Mouse (Mus musculus) midbrain, postnatal 0 days (tissue): ENCODE measurements around the gene 4930579F01Rik. TPM values are rescaled to one million over a fixed set of nuclear protein-coding genes. Genes with fewer than 3 reads are reported as not detected.

Experiments used
- ATAC-seq: fragments of 200-750 bp; cut with Nextera tagmentation; 2 replicates; pipeline ENCODE4 v1.8.0; 2017; ENCODE audit warnings: moderate number of reproducible peaks, mild to moderate bottlenecking, moderate TSS enrichment, moderate library complexity; ENCODE audit not compliant: low FRiP score
- DNase-seq: peaks from one replicate; pipeline ENCODE4 v3.0.0-alpha.2; 2015; ENCODE audit warnings: low spot score
- H3K27ac ChIP-seq: fragments of 300-500 bp; sonication (generic); 2 replicates; pipeline ENCODE4 v1.5.1; 2014; ENCODE audit warnings: low read depth, mild to moderate bottlenecking, low read length, mixed read lengths
- H3K27me3 ChIP-seq: fragments of 300-500 bp; sonication (generic); 2 replicates; pipeline ENCODE4 v1.6.1; 2014; ENCODE audit warnings: low read length, control low read depth, mixed read lengths; ENCODE audit not compliant: insufficient read depth
- H3K36me3 ChIP-seq: fragments of 300-500 bp; sonication (generic); 2 replicates; pipeline ENCODE4 v1.6.1; 2014; ENCODE audit warnings: low read length, control low read depth, mixed read lengths; ENCODE audit not compliant: insufficient read depth
- H3K4me1 ChIP-seq: fragments of 300-500 bp; sonication (generic); 2 replicates; pipeline ENCODE4 v1.6.1; 2014; ENCODE audit warnings: mild to moderate bottlenecking, control low read depth, antibody characterized with exemption, low read length, mixed read lengths; ENCODE audit not compliant: insufficient read depth
- H3K4me2 ChIP-seq: fragments of 300-500 bp; sonication (generic); 2 replicates; pipeline ENCODE4 v1.6.1; 2014; ENCODE audit warnings: low read depth, mild to moderate bottlenecking, low read length, mixed read lengths; ENCODE audit not compliant: poor library complexity, severe bottlenecking
- H3K4me3 ChIP-seq: fragments of 300-500 bp; sonication (generic); 2 replicates; pipeline ENCODE4 v1.5.1; 2014; ENCODE audit warnings: low read depth, mild to moderate bottlenecking, low read length, moderate library complexity
- H3K9ac ChIP-seq: fragments of 300-500 bp; sonication (generic); replicated peaks from 2 replicates; pipeline ENCODE4 v1.6.1; 2014; ENCODE audit warnings: mild to moderate bottlenecking, low read length, moderate library complexity, mixed read lengths; ENCODE audit not compliant: poor library complexity, severe bottlenecking
- H3K9me3 ChIP-seq: fragments of 300-500 bp; sonication (generic); 2 replicates; pipeline ENCODE4 v1.6.1; 2016; ENCODE audit warnings: low read length, control low read depth
- CTCF ChIP-seq: IDR thresholded peaks from 2 replicates; pipeline ENCODE4 v1.5.1; 2016; ENCODE audit warnings: antibody characterized with exemption, mild to moderate bottlenecking
- WGBS: fragments of 180-500 bp; shearing (Covaris S2); extraction: QIAGEN DNeasy Blood & Tissue Kit; methylation state at CpG from one replicate; pipeline ENCODE4 v1.1.7; 2014; 5-methylcytosine and 5-hydroxymethylcytosine counted together
- polyA plus RNA-seq: library from polyadenylated mRNA; unstranded; fragments of >200 nt; fragmentation: Nextera tagmentation; extraction: Ambion mirVana; gene quantifications from 2 replicates; pipeline ENCODE4 v1.2.1, GENCODE M21; 2015
- total RNA-seq: library from RNA; depleted of rRNA; stranded (reverse); fragments of >200 nt; gene quantifications from 2 replicates; pipeline ENCODE4 v1.2.3, GENCODE M21; 2014

Gene 4930579F01Rik
- total and polyA plus RNA-seq, 2 experiments from 2014 or later = not detected

GRCm38 (mm10) chr3:138175551-138175950 is 18.1 kb downstream of the 4930579F01Rik start:
- WGBS = 94% methylated on average over 6 of the region's 6 CpGs
- ATAC-seq (no peak), DNase-seq (no peak)
- no peaks in the 10 kb centered on the region for H3K4me1 ChIP-seq
- no peak overlapping the region for H3K9ac ChIP-seq
- no peaks in the 10 kb centered on the region for H3K27me3 ChIP-seq
- no peak overlapping the region for H3K27ac ChIP-seq
- no peaks in the 10 kb centered on the region for H3K9me3 ChIP-seq
- no peak overlapping the region for H3K4me2 ChIP-seq
- no peaks in the 10 kb centered on the region for H3K36me3 ChIP-seq
- no peak for TF ChIP-seq CTCF
- H3K4me3 ChIP-seq = no peak overlapping the region

- H3K9ac ChIP-seq = no peak overlapping the region
- H3K36me3 ChIP-seq = no peaks in the 10 kb centered on the region
- ATAC-seq = no peak
- H3K27me3 ChIP-seq = no peaks in the 10 kb centered on the region
- H3K4me3 ChIP-seq = no peak overlapping the region
- H3K9me3 ChIP-seq = no peaks in the 10 kb centered on the region
- H3K4me1 ChIP-seq = no peaks in the 10 kb centered on the region
- 85% methylated on average over 10 of the region's 10 CpGs for WGBS
- H3K4me2 ChIP-seq = no peak overlapping the region
- no peak for DNase-seq
- H3K27ac ChIP-seq = no peak overlapping the region
- peak; percentile 8; the same call in 1 of the 2 replicates for TF ChIP-seq CTCF
These were observed 20.3 kb downstream of the 4930579F01Rik start for GRCm38 (mm10) chr3:138173291-138173690.

DNA sequence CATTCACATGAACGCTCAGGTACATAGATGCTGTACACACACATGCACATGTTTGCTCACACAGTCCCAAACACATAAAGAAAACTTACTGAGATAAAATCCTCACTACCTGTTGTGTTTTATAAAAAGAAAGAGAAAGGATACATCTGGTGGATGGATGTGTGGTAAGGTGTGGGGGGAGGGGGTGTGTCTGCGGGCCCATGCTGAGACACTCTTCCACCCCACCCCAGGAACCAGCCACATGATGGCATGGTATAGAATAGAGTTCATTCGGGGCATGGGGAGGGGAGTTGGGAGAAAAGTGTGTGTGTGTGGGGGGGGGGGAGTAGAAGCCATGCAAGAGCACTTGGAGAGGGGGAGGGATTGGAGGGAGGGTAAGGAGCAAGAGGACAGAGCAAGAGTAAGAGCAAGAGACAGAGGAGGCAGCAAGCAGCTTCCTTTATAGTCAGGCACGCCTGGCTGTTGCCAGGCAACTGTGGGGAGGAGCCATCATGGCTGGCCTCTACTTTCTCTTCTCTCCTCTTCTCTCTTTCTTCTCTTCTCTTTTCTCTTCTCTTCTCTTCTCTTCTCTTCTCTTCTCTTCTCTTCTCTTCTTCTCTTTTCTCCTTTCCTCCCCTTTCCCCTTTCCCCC is 31.0 kb downstream of the 4930579F01Rik start:
- Histone ChIP-seq H3K27me3 (no peaks in the 10 kb centered on the region), H3K9me3 (no peaks in the 10 kb centered on the region), H3K4me3 (no peak overlapping the region), H3K4me1 (no peaks in the 10 kb centered on the region), H3K27ac (no peak overlapping the region), H3K9ac (no peak overlapping the region), H3K4me2 (no peak overlapping the region), H3K36me3 (no peaks in the 10 kb centered on the region)
- TF ChIP-seq CTCF = no peak
- ATAC-seq (no peak; the same call in 1 of the 2 replicates), DNase-seq (no peak)
- 57% methylated on average over 4 of the region's 4 CpGs for WGBS

DNA sequence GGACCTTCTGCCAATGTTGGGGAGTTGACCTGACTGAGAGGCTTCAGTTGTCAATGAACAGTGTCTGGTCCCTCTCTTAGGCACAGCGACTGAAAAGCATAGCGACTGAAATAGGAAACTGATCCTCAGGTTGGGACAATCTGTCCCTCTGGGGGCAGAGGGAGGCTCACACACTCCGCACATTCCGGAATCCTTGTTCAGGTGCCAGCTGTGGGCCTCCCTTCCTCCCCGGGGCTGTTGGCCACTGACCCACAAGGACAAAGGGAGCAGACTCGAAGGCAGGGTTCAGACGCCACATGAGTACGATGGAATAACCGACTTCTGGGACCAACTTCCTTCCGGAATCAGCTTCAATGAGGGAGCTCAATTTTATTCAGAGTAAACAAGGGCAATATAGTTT is 32.0 kb downstream of the 4930579F01Rik start:
- H3K4me1 ChIP-seq = no peaks in the 10 kb centered on the region
- H3K36me3 ChIP-seq = no peaks in the 10 kb centered on the region
- H3K4me2 ChIP-seq = no peak overlapping the region
- 84% methylated on average over 10 of the region's 10 CpGs for WGBS
- H3K27ac ChIP-seq = no peak overlapping the region
- H3K9ac ChIP-seq = no peak overlapping the region
- H3K4me3 ChIP-seq = no peak overlapping the region
- H3K9me3 ChIP-seq = no peaks in the 10 kb centered on the region
- no peaks in the 10 kb centered on the region for H3K27me3 ChIP-seq
- DNase-seq = no peak
- no peak for ATAC-seq
- no peak for TF ChIP-seq CTCF

DNA sequence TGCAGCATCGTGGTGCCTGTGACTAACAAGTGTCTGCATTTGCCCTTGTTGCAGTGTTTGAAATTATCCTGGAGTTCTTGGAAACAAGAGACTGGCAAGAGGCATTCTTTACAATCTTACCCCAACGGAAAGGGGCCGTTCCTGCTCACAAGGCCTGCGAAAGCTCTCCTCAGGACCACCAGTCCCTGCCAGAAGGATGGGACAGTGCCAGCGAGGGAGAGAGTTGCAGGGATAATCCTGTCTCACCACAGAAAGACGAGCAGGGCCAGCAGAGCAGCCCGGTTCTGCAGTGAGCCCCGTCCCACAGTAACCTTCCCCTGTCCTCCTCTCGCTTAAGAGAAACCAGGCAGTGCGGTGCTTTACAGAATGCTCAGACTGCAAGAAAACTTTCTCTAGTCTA is 37.0 kb downstream of the 4930579F01Rik start:
- Histone ChIP-seq H3K27me3 (no peaks in the 10 kb centered on the region), H3K4me1 (no peaks in the 10 kb centered on the region), H3K9ac (no peak overlapping the region), H3K36me3 (no peaks in the 10 kb centered on the region), H3K4me3 (no peak overlapping the region), H3K4me2 (no peak overlapping the region), H3K9me3 (no peaks in the 10 kb centered on the region), H3K27ac (0 out of 2 replicates have a peak overlapping the region, but pooled peaks have one; percentile 9)
- ATAC-seq = 0 out of 2 replicates have a peak, but pooled peaks have one; percentile 16
- no peak for TF ChIP-seq CTCF
- DNase-seq = peak; percentile 30
- WGBS = 64% methylated on average over 10 of the region's 10 CpGs

DNA sequence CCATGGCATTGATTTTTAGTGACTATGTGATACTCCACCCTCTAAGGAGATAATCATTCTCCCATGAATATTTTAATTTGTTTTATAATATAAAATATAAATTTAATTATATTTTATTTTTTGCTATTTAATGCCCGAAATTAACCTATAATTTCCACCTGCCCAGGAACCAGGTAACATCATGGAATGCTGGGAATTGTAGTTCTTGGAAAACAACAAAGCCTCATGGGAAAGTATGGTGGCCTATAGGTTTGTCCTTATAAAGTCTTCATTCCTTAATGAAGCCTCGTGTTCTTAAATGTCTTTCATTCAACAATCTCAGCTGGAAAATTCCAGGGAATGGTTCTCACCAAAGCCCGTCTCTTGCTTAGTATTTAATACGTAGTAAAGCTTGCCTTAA is 38.6 kb downstream of the 4930579F01Rik start:
- no peak overlapping the region for H3K4me2 ChIP-seq
- no peak overlapping the region for H3K4me3 ChIP-seq
- H3K36me3 ChIP-seq = no peaks in the 10 kb centered on the region
- 89% methylated on average over 4 of the region's 4 CpGs for WGBS
- H3K9me3 ChIP-seq = no peaks in the 10 kb centered on the region
- no peak for TF ChIP-seq CTCF
- no peak for ATAC-seq
- H3K27me3 ChIP-seq = no peaks in the 10 kb centered on the region
- no peaks in the 10 kb centered on the region for H3K4me1 ChIP-seq
- H3K27ac ChIP-seq = no peak overlapping the region
- H3K9ac ChIP-seq = no peak overlapping the region
- DNase-seq = no peak
